ENCODE assay signal across 18 mouse cellular contexts in genomic region chrX:142786160-142787052, GRCm38 (mm10).
A peak's percentile ranks its signal among the peaks of the same experiment; 100 is the strongest.
DNase-seq lines count a peak whose midpoint lies in the region; ATAC-seq and TF ChIP-seq lines count a peak whose summit lies in the region.
"Had no signal": no experiment of that assay in that cellular context is flagged by ENCODE, and none has a peak within 500 bp of the region (broad histone marks: within the 10 kb centered on the region; RNA-seq: fewer than 3 reads in every experiment).

No protein-coding gene starts in this region.

- ATAC-seq in midbrain, embryonic 15.5 days (replicated peaks): peak; percentile 69; the same call in 1 of the 2 replicates
- ATAC-seq: CD4-positive, CD25-positive, alpha-beta regulatory T cell, adult 4 months; intestine, embryonic 15.5 days had no signal

- H3K27ac ChIP-seq in MEL (ENCODE audit: control insufficient read depth, low read depth, low read length): peak overlapping the region; percentile 65
- no peak overlapping the region for H3K27ac ChIP-seq in midbrain, embryonic 15.5 days
- H3K27ac ChIP-seq: gastrocnemius, adult 2 months; intestine, embryonic 15.5 days; layer of hippocampus, adult 2 months; limb, embryonic 10.5 days; liver, embryonic 13.5 days; stomach, postnatal 0 days had no signal

- peaks cover 18 to 43% of the 10 kb centered on the region in 2 experiments for H3K36me3 ChIP-seq in MEL (ENCODE audit: control insufficient read depth in 1 of 2, insufficient read depth in 2 of 2, low read length in 2 of 2)
- H3K36me3 ChIP-seq in midbrain, embryonic 15.5 days (replicated peaks): no peaks in the 10 kb centered on the region
- H3K36me3 ChIP-seq: intestine, embryonic 15.5 days had no signal

- no peak overlapping the region; a peak in 1 of 4 replicates for H3K4me3 ChIP-seq in MEL (ENCODE audit: control insufficient read depth in 1 of 2, insufficient read depth in 1 of 2, low read depth in 2 of 2, low read length in 2 of 2)
- no peak overlapping the region for H3K4me3 ChIP-seq in midbrain, embryonic 15.5 days
- H3K4me3 ChIP-seq: gastrocnemius, adult 2 months; intestine, embryonic 15.5 days; layer of hippocampus, adult 2 months; limb, embryonic 10.5 days; liver, embryonic 13.5 days had no signal

- H3K4me1 ChIP-seq in MEL (ENCODE audit: control insufficient read depth in 1 of 2, insufficient read depth in 2 of 2, low read length in 2 of 2): peaks cover 18 to 23% of the 10 kb centered on the region in 2 experiments
- H3K4me1 ChIP-seq in midbrain, embryonic 15.5 days: no peaks in the 10 kb centered on the region
- H3K4me1 ChIP-seq: intestine, embryonic 15.5 days; limb, embryonic 10.5 days; liver, embryonic 13.5 days had no signal

- no peaks in the 10 kb centered on the region for H3K79me2 ChIP-seq in MEL (ENCODE audit: control insufficient read depth, insufficient read depth, low read length, poor library complexity)

- H3K9ac ChIP-seq in MEL (ENCODE audit: control insufficient read depth, low read depth, low read length, poor library complexity, severe bottlenecking): peak overlapping the region; percentile 20; the same call in 1 of the 2 replicates
- H3K9ac ChIP-seq in midbrain, embryonic 15.5 days: no peak overlapping the region
- H3K9ac ChIP-seq: intestine, embryonic 15.5 days; liver, embryonic 13.5 days had no signal

- no peak for TF ChIP-seq CTCF in MEL (IDR thresholded peaks at IDR 0.05 in 2 of 3, conservative IDR thresholded peaks at IDR 0.05 in 1 of 3; ENCODE audit: control insufficient read depth in 1 of 3, insufficient read depth in 1 of 3, low read depth in 2 of 3, low read length in 3 of 3, poor library complexity in 1 of 3, severe bottlenecking in 1 of 3)

- WGBS in midbrain, embryonic 15.5 days: 58% methylated on average over 10 of the region's 10 CpGs

- no peaks in the 10 kb centered on the region for H3K9me3 ChIP-seq in MEL (replicated peaks; ENCODE audit: insufficient read depth, low read length)
- H3K9me3 ChIP-seq in midbrain, embryonic 15.5 days: no peaks in the 10 kb centered on the region
- H3K9me3 ChIP-seq: intestine, embryonic 15.5 days; limb, embryonic 10.5 days; liver, embryonic 13.5 days had no signal

- TF ChIP-seq EP300 in MEL (IDR thresholded peaks at IDR 0.05; ENCODE audit: low read depth in 1 of 2, low read length in 2 of 2): peak; percentile 73 to 80

- no peak overlapping the region for H3K4me2 ChIP-seq in midbrain, embryonic 15.5 days
- H3K4me2 ChIP-seq: intestine, embryonic 15.5 days; liver, embryonic 13.5 days had no signal

- peak; percentile 18 for DNase-seq in layer of hippocampus, adult 9-11 months
- no peak for DNase-seq in layer of hippocampus, postnatal 36 days
- DNase-seq in MEL (ENCODE audit: low read depth, low spot score): peak; percentile 74
- peak; percentile 72 for DNase-seq in MEL-GATA-1-ER (ENCODE audit: extremely low read depth, low read depth)
- DNase-seq in spleen, postnatal 4 days (ENCODE audit: low spot score in 2 of 2): no peak
- no peak for DNase-seq in cerebellum, adult 8-10 months
- DNase-seq: adrenal gland, postnatal 36 days; cerebellum, postnatal 36 days; gastrocnemius, adult 2 months; heart, adult 18-20 months; liver, embryonic 13.5 days; thymus, postnatal 36 days had no signal

- no peak for TF ChIP-seq POLR2A in MEL (IDR thresholded peaks at IDR 0.05; ENCODE audit: control insufficient read depth in 1 of 2, insufficient read depth in 1 of 2, low read depth in 1 of 2, low read length in 2 of 2, poor library complexity in 1 of 2)

- TF ChIP-seq RAD21 in MEL (IDR thresholded peaks at IDR 0.05; ENCODE audit: low read depth, low read length): no peak

- H3K27me3 ChIP-seq in MEL (ENCODE audit: control insufficient read depth in 1 of 2, insufficient read depth in 2 of 2, low read length in 2 of 2): no peaks in the 10 kb centered on the region
- peaks cover 4% of the 10 kb centered on the region; the same call in 1 of the 2 replicates for H3K27me3 ChIP-seq in midbrain, embryonic 15.5 days (replicated peaks)
- H3K27me3 ChIP-seq: intestine, embryonic 15.5 days; liver, embryonic 13.5 days had no signal

TF ChIP-seq in MEL, 35 proteins besides CTCF, POLR2A, EP300 and RAD21:
- 0 out of 2 replicates have a peak, but pooled peaks have one; percentile 19 for TF ChIP-seq MAX (IDR thresholded peaks at IDR 0.05; ENCODE audit: low read length)
- TF ChIP-seq TAL1 (IDR thresholded peaks at IDR 0.05; ENCODE audit: low read length): no peak
- no peak for TF ChIP-seq TBP (IDR thresholded peaks at IDR 0.05; ENCODE audit: low read depth, low read length)
- no peak for TF ChIP-seq USF2 (IDR thresholded peaks at IDR 0.05; ENCODE audit: borderline replicate concordance in 1 of 2, insufficient read depth in 1 of 2, low read depth in 1 of 2, low read length in 2 of 2)
- no peak for TF ChIP-seq NRF1 (IDR thresholded peaks at IDR 0.05; ENCODE audit: insufficient read depth, low read depth, low read length, poor library complexity, severe bottlenecking)
- TF ChIP-seq MAFK (IDR thresholded peaks at IDR 0.05; ENCODE audit: borderline replicate concordance, low read depth, low read length): no peak
- no peak; the same call in 1 of the 2 replicates for TF ChIP-seq CHD2 (IDR thresholded peaks at IDR 0.05; ENCODE audit: low read length)
- TF ChIP-seq MYB (IDR thresholded peaks at IDR 0.05; ENCODE audit: low read depth, low read length): no peak
- no peak for TF ChIP-seq ZMIZ1 (IDR thresholded peaks at IDR 0.05; ENCODE audit: low read depth, low read length)
- TF ChIP-seq POLR2AphosphoS5 (IDR thresholded peaks at IDR 0.05; ENCODE audit: borderline replicate concordance, low read depth, low read length): no peak
- 0 out of 2 replicates have a peak, but pooled peaks have one; percentile 25 for TF ChIP-seq MXI1 (IDR thresholded peaks at IDR 0.05; ENCODE audit: low read depth, low read length)
- TF ChIP-seq HCFC1 (IDR thresholded peaks at IDR 0.05; ENCODE audit: low read depth, low read length): 0 out of 2 replicates have a peak, but pooled peaks have one; percentile 28
- TF ChIP-seq ETS1 (IDR thresholded peaks at IDR 0.05; ENCODE audit: low read depth, low read length): peak; percentile 78
- no peak for TF ChIP-seq JUND (IDR thresholded peaks at IDR 0.05; ENCODE audit: low read depth, low read length)
- no peak for TF ChIP-seq NELFE (IDR thresholded peaks at IDR 0.05; ENCODE audit: low read depth, low read length)
- no peak for TF ChIP-seq POLR2AphosphoS2 (IDR thresholded peaks at IDR 0.05; ENCODE audit: low read length)
- TF ChIP-seq UBTF (IDR thresholded peaks at IDR 0.05; ENCODE audit: borderline replicate concordance, insufficient read depth, low read depth, low read length): no peak
- TF ChIP-seq GATA1 (IDR thresholded peaks at IDR 0.05; ENCODE audit: low read depth, low read length): peak; percentile 83
- no peak for TF ChIP-seq SMC3 (IDR thresholded peaks at IDR 0.05; ENCODE audit: low read depth, low read length)
- TF ChIP-seq ZNF384 (IDR thresholded peaks at IDR 0.05; ENCODE audit: low read depth, low read length): peak; percentile 71
- no peak for TF ChIP-seq CHD1 (IDR thresholded peaks at IDR 0.05; ENCODE audit: low read depth, low read length)
- no peak for TF ChIP-seq MAZ (IDR thresholded peaks at IDR 0.05; ENCODE audit: low read depth, low read length)
- no peak for TF ChIP-seq E2F4 (IDR thresholded peaks at IDR 0.05; ENCODE audit: borderline replicate concordance, low read depth, low read length)
- no peak for TF ChIP-seq MEF2A (IDR thresholded peaks at IDR 0.05; ENCODE audit: extremely low read depth, insufficient replicate concordance, low read depth, low read length, poor library complexity, severe bottlenecking)
- peak; percentile 24 for TF ChIP-seq TCF12 (IDR thresholded peaks at IDR 0.05; ENCODE audit: low read depth, low read length)
- no peak for TF ChIP-seq KAT2A (conservative IDR thresholded peaks at IDR 0.05; ENCODE audit: low read depth, low read length)
- TF ChIP-seq BHLHE40 (IDR thresholded peaks at IDR 0.05; ENCODE audit: borderline replicate concordance, low read depth, low read length): no peak
- peak; percentile 64 for TF ChIP-seq SIN3A (IDR thresholded peaks at IDR 0.05; ENCODE audit: low read length)
- no peak for TF ChIP-seq USF1 (IDR thresholded peaks at IDR 0.05; ENCODE audit: low read depth, low read length)
- peak; percentile 3; the same call in 1 of the 2 replicates for TF ChIP-seq RCOR1 (IDR thresholded peaks at IDR 0.05; ENCODE audit: low read depth, low read length)
- TF ChIP-seq MYC (IDR thresholded peaks at IDR 0.05; ENCODE audit: low read depth, low read length): no peak
- TF ChIP-seq ZC3H11A (IDR thresholded peaks at IDR 0.05; ENCODE audit: low read depth, low read length): no peak
- TF ChIP-seq ELF1 (IDR thresholded peaks at IDR 0.05; ENCODE audit: low read depth, low read length): 0 out of 2 replicates have a peak, but pooled peaks have one; percentile 22
- TF ChIP-seq GABPA (IDR thresholded peaks at IDR 0.05; ENCODE audit: low read depth, low read length): no peak
- TF ChIP-seq ZKSCAN1 (IDR thresholded peaks at IDR 0.05; ENCODE audit: low read depth, low read length): no peak

Comparison
In these comparisons a context has a peak if more than half of its experiments do, and no peak if none do; other contexts are left out.
1. DNase-seq: peak in layer of hippocampus, adult 9-11 months (single experiment), MEL (single experiment) and MEL-GATA-1-ER (single experiment); none in layer of hippocampus, postnatal 36 days (0 of 2), spleen, postnatal 4 days (0 of 2) and cerebellum, adult 8-10 months (single experiment).